Mouse (Mus musculus) heart, adult 2 months (tissue): ENCODE results near the gene Trex2.

Source experiments
- CTCF ChIP-seq: fragments of 200-600 bp; IDR thresholded peaks from 2 replicates; pipeline ENCODE4 v1.8.1; 2022; ENCODE audit warnings: antibody characterized with exemption, mild to moderate bottlenecking, moderate library complexity
- POLR2A ChIP-seq: fragments of 200-500 bp; IDR thresholded peaks from 2 replicates; pipeline ENCODE4 v1.6.1; 2011; ENCODE audit warnings: mild to moderate bottlenecking, low read depth, low read length, control low read depth; ENCODE audit not compliant: insufficient read depth

GRCm38 (mm10) chrX:73400951-73401350 is 34.2 kb downstream of the Trex2 start:
- TF ChIP-seq CTCF: no peak
- no peak for TF ChIP-seq POLR2A
